Mouse (Mus musculus) cerebellum, postnatal 25 days (tissue): ENCODE results near the gene Pid1.

Experiments
- DNase-seq, 2 experiments: peaks; one replicate each; pipeline ENCODE4 v3.0.0; 2021; ENCODE audit warnings: mixed read lengths in 2 of 2

The Pid1 gene

GRCm38 (mm10) chr1:84363967-84364366 is at the start of gene Pid1:
Gene Pid1, minus strand, starts transcription at chr1:84364180.
- no peak for DNase-seq

DNA sequence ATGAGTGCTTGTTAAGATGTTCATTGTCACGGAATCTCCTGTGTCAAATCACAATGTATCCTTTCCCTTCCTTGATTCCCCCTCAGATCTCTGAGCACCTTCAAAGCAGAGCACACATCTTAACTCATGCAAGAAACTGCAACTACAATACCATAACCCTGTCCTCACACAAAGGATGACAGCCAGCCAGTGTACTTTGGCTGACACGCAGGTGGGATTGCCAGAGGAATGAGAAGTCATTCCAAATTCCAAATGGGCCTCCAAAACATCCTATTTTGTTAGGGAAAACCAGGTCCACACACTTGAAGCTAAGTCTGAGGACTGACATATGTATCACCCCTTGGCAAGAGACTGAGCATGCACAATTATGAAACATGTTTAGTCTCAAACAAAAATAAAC is 45.5 kb upstream of the Pid1 start:
- DNase-seq, result no peak

GRCm38 (mm10) chr1:84408873-84409272 is 44.9 kb upstream of the Pid1 start:
- no peak for DNase-seq

DNA sequence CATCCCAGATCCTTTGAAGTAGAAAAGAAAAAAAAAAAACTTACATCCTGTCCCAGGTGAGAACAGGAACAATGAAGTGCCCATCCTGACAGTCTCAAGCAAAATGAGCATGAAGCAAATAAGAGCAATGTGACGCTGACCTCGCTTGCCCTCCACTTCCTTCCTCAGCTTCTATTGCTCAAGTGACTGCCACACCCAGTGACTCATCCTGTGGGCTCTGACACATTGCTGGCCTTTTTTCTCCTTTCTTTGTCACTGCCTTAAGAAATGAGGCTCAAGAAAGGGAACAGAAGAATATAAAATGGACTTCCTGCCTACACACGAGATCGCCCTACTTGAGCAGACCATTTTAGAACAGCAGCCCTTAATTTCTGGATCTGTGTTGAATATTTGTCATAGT is 42.9 kb upstream of the Pid1 start:
- no peak for DNase-seq

- DNase-seq, result no peak
Observed at GRCm38 (mm10) chr1:84405551-84406290, 41.7 kb upstream of the Pid1 start.

- peak; percentile 4 to 31 for DNase-seq
Observed at GRCm38 (mm10) chr1:84404880-84405279, 40.9 kb upstream of the Pid1 start.

DNA sequence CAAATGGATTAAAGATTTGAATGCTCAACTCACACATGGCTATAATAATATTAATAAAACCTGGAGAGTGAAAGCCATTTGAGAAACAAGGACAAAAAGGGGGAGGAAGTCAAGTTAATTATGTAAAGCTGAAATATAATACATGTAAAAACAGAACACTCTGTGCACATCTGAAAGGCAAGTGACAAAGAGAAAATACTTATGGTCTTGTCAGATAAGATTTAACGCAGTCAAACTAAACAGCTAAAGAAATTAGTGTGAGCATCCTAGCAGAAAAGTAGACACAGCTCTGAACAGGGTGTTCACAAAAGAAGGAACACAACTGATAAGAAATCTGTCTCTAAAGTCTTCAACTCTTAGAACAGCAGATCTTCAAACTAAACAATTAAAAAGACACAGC is 38.2 kb upstream of the Pid1 start:
- DNase-seq, result no peak

DNA sequence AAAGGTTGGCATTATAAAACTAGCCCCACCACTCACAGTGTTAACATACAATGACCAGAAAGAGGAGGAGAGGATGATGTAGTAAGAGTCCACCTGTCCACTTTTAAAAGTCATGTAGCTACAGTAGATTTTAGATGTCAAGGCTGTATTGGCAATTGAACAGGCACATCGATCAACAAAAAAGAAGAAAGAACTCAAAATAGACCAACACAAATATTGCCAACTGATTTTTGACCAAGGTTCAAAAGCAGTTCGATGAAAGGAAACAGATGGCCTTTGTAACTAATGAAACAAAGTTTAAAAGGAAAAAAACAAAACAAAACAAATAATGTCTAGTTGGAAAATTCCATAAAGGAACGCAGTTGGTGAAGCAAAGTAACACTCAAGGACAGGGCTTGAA is 35.7 kb upstream of the Pid1 start:
- DNase-seq, result no peak

GRCm38 (mm10) chr1:84399118-84399517 is 35.1 kb upstream of the Pid1 start:
- no peak for DNase-seq

DNA sequence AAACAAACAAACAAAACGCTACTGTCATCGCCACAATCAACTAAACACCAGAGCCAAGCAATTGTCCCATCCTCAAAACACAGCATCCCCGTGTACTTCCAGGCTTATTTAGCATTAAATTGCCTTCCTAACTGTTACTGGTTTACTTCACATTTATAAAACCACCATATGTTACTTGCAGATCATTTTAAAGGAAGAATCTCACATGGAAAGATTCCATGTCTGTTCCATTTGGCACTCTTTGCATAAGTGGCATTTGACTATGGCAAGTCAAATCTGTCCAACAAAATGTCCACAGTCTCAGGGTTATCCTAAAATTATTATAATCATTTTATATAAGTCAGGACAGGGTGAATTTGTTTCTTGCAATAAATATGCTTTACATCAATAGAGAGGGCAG is 32.8 kb upstream of the Pid1 start:
- no peak for DNase-seq

GRCm38 (mm10) chr1:84395928-84396327 is 31.9 kb upstream of the Pid1 start:
- DNase-seq, result no peak

- no peak for DNase-seq
Observed at GRCm38 (mm10) chr1:84390961-84391360, 27.0 kb upstream of the Pid1 start.

GRCm38 (mm10) chr1:84387616-84388015 is 23.6 kb upstream of the Pid1 start:
- peak; percentile 27 to 56 for DNase-seq

DNA sequence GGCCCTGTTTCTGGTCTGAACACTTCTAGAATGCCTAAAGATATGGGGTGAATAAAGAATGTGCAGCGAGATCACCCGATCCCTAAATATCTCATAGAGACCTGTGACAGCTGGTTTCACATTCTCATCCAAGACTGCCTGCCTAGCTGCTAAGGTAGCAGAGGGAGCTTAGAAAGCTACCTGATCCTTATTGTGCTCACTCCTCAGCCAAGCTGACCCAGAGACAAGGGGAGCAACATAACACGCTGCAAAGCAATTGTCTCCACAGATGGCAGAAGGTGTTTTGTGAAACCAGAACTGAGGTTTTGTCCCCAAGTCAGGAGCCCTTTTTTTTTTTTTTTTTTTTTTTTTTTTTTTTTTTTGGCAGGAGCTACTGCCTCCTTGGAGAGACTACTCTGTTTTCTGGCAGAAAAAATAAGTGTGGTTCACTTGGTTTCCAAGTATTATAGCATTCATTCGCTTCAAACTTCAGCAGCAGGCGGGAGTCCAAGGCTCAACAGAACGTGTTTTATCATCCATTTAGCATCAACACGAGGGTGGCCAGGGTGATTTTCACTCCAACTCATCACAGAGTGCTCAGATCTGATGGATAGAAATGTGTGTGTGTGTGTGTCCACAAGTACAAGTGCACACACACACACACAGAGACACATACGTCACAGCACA is 22.6 kb upstream of the Pid1 start:
- no peak for DNase-seq

DNA sequence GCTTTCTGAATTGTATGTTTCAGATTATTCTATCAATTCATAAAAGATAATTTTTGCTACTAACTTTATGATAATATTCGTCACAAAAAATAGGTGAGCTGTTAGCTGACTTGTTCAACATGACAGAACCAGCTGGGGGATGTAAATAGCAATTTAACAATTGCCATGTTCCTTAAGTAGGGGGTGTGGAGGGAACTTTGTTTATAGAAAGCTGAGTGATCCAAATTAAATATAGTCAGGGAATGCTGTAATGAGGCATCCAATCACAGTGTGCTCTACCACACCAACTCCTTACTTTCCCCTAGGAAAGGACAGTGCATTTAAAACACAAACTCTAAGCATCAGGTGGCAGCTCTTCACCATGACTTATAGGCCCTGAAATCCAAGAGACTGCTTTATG is 18.7 kb upstream of the Pid1 start:
- DNase-seq, result no peak

DNA sequence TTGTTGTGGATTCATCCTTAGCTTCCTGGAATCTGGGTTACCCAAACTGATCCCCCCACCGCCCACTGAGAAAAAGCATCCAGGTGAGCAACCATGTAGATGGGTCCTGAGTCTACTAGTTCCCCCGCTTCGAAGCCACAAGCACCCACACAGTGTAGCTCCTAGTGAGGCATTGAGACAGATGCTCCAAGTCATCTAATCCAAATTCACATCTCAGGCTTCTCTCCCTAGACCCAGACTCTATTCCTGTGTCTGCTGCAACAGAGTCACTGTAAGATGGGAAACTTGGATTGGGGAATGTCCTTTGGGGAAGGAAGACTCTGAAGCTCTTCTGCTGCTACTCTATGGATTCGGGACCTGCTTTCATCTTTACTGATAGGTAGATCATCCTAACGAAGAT is 18.1 kb upstream of the Pid1 start:
- no peak for DNase-seq

- peak in 1 of 2 experiments; percentile 25 for DNase-seq
Observed at GRCm38 (mm10) chr1:84380895-84381294, 16.9 kb upstream of the Pid1 start.

GRCm38 (mm10) chr1:84367733-84368132 is 3.8 kb upstream of the Pid1 start:
- DNase-seq, result no peak

DNA sequence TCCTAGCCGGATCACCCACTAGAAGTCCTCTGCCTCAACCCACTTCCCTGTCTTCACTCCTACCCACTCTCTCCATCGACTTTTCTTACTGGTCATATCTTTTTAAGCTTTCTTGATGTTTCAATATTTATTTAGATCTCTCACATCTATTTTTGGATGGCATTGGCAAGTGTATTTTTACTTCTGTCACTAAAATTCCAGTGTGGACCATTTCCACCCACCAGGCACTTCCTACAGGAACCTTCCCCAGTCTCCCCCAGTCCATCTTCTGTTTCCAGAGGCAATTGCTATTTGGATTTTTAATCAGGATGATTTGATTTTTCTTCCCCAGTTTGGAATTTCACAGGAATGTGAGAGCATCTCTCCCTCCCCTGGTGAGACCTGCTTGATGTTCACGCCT is 2.6 kb upstream of the Pid1 start:
- no peak for DNase-seq

- no peak for DNase-seq
Observed at GRCm38 (mm10) chr1:84362709-84363617, 1.0 kb downstream of the Pid1 start.

DNA sequence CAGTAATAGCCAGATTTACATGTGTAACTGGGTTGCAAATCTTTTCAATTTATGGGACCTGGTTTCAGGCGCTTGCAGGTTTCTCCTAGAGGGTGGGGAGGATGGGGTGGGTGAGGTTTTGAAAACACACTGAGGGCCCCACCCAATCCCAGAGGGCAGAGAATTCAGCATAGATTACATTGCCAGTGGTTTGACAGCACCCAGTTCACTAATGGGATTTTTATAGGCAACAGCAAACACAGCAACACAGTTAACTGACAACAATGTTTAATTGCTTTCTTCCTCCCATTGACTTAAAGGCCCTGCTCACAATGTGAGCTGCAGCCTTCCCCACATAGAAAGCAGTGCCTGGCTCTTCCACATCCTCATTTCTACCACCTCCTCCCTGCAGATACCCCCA is 1.8 kb downstream of the Pid1 start:
- DNase-seq, result no peak

DNA sequence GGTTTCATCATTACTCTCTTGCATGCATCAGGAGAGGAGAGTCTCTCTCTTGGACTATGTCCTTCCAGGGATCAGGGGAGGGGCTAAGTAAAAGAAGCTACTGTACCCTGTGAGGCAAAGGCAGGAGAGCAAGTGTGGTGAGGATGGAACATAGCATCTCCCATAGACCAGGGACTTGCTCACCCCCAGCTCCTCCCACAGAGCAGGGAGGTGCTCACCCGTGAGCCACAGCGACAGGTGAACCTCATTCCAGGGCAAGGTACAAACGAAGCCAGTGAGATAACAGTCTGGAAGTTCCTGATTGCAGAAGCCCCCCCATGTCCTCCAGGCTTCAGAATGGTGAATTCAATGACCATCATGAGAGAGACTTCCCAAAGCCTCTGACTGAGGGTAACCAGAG is 2.6 kb downstream of the Pid1 start:
- no peak for DNase-seq
